Mouse (Mus musculus) heart, postnatal 10 days (tissue): ENCODE measurements around the gene Nudt21. TPM values are rescaled to one million over a fixed set of nuclear protein-coding genes. Genes with fewer than 3 reads are reported as not detected.

ENCODE experiments used
- DNase-seq, 2 experiments: peaks; one replicate each; pipeline ENCODE4 v3.0.0; 2021
- intact Hi-C: fragments of 180-260 bp; cut with DNase I; formaldehyde crosslinking; loops from one replicate; pipeline ENCODE4 v1.15.1; 2025
- total RNA-seq, 2 experiments: library from RNA; stranded (reverse); gene quantifications; 2 replicates each; pipeline ENCODE4 v1.2.3; 2021

Gene Nudt21
- total RNA-seq, 2 experiments from 2014 or later = 36.7 to 43.2 TPM

- intact Hi-C loops = no loop called here
- no peak for DNase-seq
These were observed 27.5 kb downstream of the Nudt21 start for GRCm38 (mm10) chr8:94009243-94009845.

GRCm38 (mm10) chr8:94004139-94004538 is 32.7 kb downstream of the Nudt21 start:
- no peak for DNase-seq
- intact Hi-C loops = no loop called here

- intact Hi-C loops = no loop called here
- DNase-seq = no peak
These were observed 37.9 kb downstream of the Nudt21 start for GRCm38 (mm10) chr8:93998961-93999360.

- intact Hi-C loops = no loop called here
- DNase-seq = no peak
These were observed 47.1 kb downstream of the Nudt21 start for GRCm38 (mm10) chr8:93989739-93990138.

DNA sequence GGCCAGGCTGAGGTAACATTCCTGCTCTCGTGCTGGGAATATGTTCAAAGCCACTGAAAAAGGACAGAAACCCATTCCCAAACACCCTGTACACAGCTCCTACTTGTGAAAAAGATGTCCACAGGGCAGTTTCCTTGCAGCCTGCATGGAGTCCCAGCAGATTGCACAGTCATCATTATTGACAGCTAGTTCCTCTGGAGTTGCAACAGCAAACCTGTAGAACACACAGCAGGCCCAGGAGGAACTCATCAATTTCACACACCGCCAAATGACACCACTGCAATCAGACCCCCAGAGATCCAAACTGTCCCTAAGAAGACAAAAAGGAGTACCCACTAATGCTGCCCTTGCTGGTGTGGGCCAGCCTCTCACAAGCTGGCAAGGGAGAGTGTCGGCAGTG is 52.1 kb downstream of the Nudt21 start:
- no peak for DNase-seq
- intact Hi-C loops = no loop called here

GRCm38 (mm10) chr8:93983827-93984226 is 53.0 kb downstream of the Nudt21 start:
- DNase-seq = peak in 1 of 2 experiments; percentile 33
- intact Hi-C loops = no loop called here

DNA sequence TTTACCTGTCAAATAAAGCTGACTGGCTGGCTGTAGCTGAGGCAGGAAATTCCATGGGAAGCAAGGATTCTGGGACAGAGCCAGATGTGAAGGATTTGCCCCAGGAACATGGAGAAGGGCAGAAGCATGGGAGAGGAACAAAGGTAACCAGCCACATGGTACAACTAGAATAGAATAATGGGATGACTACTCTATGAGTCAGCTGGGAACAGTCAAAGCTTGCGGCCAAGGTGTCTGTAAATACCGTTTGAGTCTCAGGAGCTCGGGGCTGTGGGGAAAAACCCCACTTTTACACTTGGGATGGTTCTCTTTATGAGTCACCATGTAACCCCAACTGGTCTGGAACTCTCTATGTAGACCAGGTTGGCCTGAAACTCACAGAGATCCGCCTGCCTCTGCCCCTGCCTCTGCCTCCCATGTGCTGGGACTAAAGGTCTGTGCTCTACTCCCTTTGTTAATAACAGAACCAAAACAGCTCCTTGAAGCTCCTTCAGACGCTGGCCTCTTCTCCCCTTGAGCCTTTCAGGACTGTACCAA is 55.1 kb downstream of the Nudt21 start:
- intact Hi-C loops = no loop called here
- DNase-seq = no peak

DNA sequence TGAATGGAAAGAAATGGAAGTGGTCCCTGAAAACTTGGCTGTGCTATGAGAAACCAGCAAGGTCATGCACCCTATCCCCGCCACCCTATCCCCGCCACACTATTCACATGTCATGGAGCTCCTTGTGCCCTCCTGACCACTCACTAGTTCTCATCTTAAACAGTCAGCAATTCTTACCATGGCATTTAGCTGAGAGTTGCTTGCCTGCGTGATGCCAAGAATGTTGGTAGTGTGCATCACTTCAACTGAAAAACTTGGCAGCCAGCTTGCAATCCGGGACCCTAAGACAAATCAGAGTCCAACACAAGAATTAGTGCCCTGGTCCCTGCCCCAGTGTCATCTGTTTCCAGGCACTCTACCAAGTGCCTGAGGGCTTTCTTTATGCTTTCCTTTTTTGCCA is 56.7 kb downstream of the Nudt21 start:
- intact Hi-C loops = no loop called here
- DNase-seq = peak; percentile 25 to 32

DNA sequence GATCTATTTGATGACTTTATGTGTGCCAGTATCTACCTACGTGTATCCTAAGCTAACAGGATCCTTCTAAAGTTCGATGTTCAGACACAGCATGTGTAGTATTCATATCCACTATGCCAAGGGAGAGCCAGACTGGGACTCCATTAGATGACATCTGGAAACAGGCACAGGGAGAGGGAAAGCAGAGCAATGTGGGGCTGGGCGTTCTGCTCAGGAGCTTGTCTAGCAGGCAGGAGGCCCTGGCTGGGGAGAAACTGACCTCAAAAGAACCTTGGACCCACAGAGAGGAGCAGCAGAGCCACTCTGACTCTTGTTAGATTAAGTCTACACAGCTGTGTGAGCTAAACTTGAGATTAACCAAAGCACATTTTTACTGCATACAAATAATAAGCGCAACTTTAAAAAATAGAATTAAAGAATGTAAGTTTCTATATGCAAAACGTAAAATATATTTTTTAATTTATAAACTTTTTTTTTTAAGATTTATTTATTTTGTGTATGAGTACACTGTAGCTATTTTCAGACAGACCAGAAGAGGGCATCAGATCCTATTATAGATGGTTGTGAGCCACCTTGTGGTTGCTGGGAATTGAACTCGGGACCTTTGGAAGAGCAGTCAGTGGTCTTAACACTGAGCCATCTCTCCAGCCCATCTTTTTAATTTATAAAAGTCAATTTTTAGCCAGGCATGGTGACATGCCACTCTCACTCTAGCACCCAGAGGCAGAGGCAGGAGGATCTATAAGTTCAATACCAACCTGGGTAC is 60.2 kb downstream of the Nudt21 start:
- DNase-seq = peak; percentile 42 to 44
- intact Hi-C loops = no loop called here

DNA sequence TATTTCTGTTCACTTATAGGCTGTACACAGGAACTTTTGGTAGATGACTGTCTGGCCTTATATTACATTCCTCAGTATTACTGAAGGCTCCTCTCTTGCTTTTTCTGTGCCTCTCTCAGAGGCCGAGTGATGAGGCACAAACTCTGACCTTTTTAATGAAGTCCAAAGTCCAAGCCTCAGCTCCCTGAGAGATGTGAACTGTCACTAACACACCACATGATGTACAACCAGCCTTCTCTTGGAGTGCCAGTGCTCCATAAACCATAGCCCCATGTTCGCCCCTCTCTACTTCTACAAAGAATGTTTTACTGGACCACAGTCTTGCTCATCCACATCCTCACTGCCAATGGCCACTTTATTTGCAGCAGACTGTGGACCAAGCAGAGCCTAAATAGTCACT is 61.5 kb downstream of the Nudt21 start:
- no peak for DNase-seq
- intact Hi-C loops = no loop called here

DNA sequence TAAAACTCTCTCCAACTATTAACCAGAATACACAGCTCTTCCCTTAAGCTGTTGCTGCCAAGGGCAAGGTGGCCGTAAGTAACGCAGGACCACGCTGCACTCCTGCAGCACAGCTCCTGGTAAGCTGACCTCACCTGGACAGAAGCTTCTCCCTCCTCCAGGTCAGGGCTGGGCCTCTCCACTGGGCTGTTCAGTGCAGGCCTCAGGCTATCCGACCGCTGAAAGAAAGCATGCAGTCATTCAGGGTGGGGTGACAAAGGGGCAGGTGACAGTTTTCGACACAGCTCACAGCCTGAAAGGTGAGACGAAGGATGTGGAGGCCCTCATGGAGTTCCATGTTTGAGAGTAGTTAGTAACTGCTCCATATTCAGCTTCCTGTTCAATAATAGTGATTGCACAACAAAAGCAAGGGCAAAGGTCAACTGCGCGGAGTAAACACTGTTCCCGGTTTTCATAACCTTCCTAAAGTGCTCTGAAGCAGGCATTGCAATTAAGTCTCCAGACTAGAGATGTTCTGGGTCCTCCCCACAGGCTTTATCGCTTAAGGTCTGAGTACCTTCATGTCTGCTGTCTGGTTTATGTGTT is 62.1 kb downstream of the Nudt21 start:
- no peak for DNase-seq
- intact Hi-C loops = no loop called here

- intact Hi-C loops = no loop called here
- DNase-seq = no peak
These were observed 62.9 kb downstream of the Nudt21 start for GRCm38 (mm10) chr8:93973831-93974375.

- intact Hi-C loops = no loop called here
- no peak for DNase-seq
These were observed 63.7 kb downstream of the Nudt21 start for GRCm38 (mm10) chr8:93972971-93973734.

- intact Hi-C loops = no loop called here
- DNase-seq = no peak
These were observed 64.6 kb downstream of the Nudt21 start for GRCm38 (mm10) chr8:93972211-93972610.

- DNase-seq = no peak
- intact Hi-C loops = no loop called here
These were observed 65.4 kb downstream of the Nudt21 start for GRCm38 (mm10) chr8:93971451-93971850.

- intact Hi-C loops = no loop called here
- DNase-seq = no peak
These were observed 67.0 kb downstream of the Nudt21 start for GRCm38 (mm10) chr8:93969626-93970340.

- no peak for DNase-seq
- intact Hi-C loops = no loop called here
These were observed 68.5 kb downstream of the Nudt21 start for GRCm38 (mm10) chr8:93968293-93968692.
